Mouse (Mus musculus) liver, embryonic 14.5 days (tissue): Measurements from ENCODE around the gene Ccs.

Experiments
- CTCF ChIP-seq: IDR thresholded peaks from 2 replicates; pipeline ENCODE4 v1.5.1; 2016; ENCODE audit warnings: antibody characterized with exemption, low read depth, control low read depth
- EP300 ChIP-seq: IDR thresholded peaks from 2 replicates; pipeline ENCODE4 v1.6.1; 2016; ENCODE audit warnings: antibody characterized with exemption, low read depth

DNA sequence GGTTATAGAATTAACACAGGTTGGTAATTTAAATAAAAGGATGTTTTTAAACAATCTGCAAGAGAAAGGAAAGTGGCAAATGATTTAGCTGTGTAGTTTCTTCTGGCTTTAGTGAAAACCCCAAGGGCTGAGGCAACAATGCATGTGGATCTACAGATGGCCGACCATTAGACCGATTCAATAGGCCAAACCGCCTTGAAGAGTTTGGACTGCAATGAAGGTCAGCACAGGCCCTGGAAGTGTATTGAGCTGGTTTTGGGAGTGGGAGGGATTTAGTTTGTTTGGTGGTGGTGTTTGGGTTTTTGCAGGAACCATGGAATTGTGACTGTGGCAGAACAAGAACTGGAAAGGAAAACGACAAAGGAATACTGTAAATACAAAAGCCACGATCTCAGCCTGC is 40.0 kb downstream of the Ccs start:
- TF ChIP-seq CTCF (no peak), EP300 (no peak)
